Mouse (Mus musculus) right cerebral cortex, postnatal 10 days (tissue): Measurements from ENCODE around the gene Prdm2.

Source experiments
- DNase-seq, 2 experiments: peaks; one replicate each; pipeline ENCODE4 v3.0.0; 2021; ENCODE audit warnings: low spot score in 2 of 2

Gene Prdm2

GRCm38 (mm10) chr4:143212341-143213174, at the start of gene Prdm2:
Prdm2 (minus strand) TSS chr4:143212995.
- peak; percentile 70 to 77 for DNase-seq

GRCm38 (mm10) chr4:143259718-143260349, 47.0 kb upstream of the Prdm2 start:
- peak in 1 of 2 experiments; percentile 45 for DNase-seq

DNA sequence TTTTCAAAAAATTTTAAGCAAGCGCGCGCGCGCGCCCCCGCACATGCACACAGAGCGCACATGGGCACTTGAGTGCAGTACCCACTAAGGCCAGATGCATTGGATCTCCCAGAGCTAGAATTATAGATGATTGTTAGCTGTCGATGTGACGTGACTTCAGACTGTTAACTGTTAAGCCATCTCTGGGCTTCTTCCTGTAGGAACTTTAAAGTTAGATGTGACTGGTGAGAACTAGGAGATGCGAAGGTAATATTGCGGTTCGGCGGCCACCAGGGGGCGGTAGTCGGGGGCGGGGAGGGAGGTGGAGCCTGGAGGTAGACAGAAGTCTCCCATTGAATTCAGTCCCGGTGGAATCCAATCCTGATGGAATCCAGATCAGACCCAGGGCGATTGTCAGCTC, 45.7 kb upstream of the Prdm2 start:
- DNase-seq = peak; percentile 42 to 67

DNA sequence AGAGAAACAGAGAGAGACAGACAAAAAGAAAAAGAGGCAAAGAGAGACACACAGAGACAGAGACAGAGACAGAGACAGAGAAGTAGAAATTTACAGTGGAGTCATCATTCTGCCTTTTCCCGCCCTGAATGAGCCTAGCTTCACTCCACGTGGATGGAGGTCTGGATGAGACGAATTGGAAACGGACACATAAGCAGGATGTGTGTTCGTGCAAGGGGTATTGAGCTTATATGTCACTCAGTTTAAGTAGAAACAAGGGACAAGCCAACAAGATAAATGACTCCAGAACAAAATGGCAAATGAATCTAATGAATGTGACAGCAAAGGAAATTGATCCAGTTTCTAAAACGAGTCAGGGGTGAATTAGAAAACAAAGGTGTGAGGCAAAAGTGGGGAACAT, 45.2 kb upstream of the Prdm2 start:
- DNase-seq = no peak

GRCm38 (mm10) chr4:143255541-143255940, 42.7 kb upstream of the Prdm2 start:
- no peak for DNase-seq

- DNase-seq = no peak
These were observed 40.6 kb upstream of the Prdm2 start for GRCm38 (mm10) chr4:143253356-143253755.

DNA sequence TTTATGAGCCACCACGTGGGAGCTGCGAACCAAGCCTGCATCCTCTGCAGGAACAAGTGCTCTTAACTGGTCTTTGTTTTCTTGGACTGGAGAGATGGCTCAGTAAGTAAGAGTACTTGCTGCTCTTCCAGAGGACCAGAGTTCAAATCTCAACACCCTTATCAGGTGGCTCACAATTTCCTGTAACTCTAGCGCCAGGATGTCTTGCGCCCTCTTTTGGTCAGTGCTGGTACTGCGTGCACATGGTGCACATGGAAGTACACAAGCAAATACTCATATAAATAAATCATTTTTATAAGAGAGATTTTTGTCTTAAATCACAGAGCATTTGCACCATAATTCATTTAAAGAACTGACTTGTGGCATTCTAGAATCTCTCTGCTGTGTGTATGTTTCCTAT, 35.3 kb upstream of the Prdm2 start:
- no peak for DNase-seq

DNA sequence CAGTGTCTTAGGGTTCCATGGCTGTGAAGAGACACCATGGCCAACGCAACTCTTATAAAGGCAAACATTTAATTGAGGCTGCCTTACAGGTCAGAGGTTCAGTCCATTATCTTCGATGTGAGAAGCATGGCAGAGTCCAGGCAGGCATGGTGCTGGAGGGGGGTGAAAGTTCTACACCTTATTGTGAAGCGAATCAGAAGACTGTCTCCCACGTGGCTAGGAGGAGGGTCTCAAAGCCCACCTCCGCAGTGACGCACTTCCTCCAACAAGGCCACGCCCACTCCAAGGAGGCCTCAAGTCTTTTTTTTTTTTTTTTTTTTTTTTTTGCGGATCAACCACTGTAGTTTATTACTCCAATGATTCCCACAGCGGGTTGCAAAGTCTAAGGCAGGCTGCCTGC, 28.5 kb upstream of the Prdm2 start:
- DNase-seq = no peak

GRCm38 (mm10) chr4:143239615-143240201, 26.9 kb upstream of the Prdm2 start:
- no peak for DNase-seq

DNA sequence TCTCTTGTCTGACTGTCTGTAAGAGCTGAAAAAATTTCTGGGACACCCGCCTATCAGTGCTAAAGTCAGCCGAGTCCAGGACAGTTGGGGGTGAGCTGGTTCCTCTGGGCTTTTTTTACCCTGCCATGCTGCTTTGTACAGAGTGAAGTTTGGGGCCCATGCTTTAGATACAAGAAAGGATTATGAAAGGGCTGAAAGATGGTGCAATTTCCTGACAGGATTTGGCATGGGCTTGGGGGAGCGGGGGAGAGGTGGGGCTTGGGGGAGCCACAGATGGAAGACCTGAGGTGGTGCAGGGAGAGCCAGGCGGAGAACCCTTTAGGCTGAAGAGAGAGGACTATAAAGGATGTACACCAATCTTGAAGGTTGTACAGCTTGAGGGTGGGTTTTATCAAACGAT, 26.3 kb upstream of the Prdm2 start:
- no peak for DNase-seq

DNA sequence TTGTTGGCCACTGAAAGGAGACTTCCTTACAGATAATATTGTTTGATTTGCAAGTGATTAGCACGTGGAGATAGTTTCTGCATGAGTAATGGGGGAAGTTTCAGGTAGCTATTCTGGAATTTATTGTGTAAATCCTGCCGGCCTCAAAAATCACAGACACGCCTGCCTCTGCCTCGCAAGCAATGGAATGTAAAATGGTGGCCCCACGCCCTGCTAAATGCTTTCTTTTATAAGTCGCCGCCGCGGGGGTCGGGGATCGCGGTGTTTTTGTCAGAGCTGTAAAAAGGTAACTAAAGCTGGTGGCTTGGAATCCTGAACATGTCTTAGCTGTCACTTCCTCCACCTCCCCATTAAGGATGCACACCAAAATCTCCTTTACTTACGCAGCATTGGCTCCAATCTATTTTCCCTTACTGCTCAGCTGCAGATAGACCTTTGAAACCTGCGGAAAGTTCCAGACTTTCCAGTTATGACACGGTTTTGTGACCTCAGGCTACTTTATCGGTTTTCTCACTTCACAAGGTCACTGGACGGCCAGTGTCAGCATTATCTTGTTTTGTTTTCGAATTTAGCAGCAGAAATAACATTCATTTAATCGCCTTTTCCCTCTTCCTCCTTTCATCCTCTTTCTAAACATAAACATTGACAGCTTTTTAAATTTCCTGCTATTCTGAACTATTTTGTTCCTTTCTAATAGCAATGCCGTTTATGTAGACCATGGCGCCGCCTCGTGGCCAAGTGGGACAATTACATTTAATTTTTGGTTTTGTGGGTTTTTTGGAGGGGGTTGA, 25.6 kb upstream of the Prdm2 start:
- peak; percentile 44 to 63 for DNase-seq

DNA sequence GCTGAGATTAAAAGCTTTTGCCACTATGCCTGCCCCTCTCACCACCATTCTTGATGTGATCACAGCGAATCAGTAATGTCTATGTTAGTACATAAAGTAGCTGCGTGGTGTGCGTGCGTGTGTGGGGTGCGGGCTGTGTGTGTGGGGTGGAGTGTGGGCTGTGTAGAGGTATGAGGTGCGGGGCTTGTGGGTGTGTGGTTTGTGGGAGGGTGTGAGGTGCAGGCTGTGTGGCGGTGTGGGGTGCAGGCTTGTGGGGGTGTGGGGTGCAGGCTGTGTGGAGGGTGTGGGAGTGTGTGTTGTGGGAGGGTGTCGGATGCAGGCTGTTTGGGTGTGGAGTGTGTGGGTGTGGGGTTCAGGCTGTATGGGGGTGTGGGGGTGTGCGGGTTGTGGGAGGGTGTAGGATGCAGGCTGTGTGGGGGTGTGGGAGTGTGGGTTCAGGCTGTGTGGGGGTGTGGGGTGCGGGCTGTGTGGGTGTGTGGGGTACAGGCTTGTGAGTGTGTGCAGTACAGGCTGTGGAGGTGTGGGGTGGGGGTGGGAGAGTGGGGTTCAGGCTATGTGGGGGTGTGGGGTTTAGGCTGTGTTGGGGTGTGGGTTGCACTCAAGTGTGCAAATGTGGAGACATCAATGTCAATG, 19.1 kb upstream of the Prdm2 start:
- DNase-seq = no peak

- DNase-seq = no peak
These were observed 18.3 kb upstream of the Prdm2 start for GRCm38 (mm10) chr4:143231110-143231509.

DNA sequence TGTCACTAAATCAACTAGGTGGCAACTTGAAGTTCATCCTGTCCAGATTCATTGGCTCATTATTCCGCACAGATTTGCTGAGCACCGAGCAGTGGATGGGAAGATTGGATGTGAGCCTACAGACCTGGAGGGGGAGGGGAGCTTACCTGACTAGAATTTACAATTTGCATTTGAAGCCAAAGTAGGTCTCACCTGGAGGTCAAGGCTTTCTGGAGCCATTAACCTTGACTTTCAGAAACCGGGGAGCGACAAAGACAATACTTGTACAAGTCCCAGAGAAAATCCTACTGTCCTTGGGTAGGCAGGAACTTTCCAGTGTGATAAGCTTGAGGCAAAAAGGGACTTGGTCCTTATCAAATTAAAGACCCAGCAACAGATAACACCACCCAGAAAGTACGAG, 15.2 kb upstream of the Prdm2 start:
- no peak for DNase-seq

- no peak for DNase-seq
These were observed 13.1 kb upstream of the Prdm2 start for GRCm38 (mm10) chr4:143225886-143226285.

DNA sequence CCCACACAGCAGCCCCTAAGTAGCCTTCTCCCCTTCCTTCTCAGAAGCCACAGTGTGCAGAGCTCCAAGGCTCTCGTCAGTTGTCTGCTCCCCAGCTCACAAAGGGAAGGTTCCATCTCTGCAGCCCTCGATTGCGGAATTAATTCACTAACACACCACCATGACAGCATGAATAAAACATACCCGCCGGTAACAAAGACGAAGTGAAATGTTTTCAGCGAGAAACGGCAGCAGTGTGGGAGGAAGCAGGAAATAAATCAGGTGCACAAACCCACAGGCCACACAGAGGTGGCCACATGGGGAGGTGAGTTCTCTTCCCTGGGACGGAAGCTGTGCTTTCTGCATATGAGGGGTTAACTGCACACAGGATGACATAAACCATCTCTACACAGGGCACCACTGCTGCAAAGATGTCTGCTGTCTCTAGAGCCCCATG, 6.5 kb upstream of the Prdm2 start:
- no peak for DNase-seq

GRCm38 (mm10) chr4:143218858-143219257, 6.1 kb upstream of the Prdm2 start:
- no peak for DNase-seq

DNA sequence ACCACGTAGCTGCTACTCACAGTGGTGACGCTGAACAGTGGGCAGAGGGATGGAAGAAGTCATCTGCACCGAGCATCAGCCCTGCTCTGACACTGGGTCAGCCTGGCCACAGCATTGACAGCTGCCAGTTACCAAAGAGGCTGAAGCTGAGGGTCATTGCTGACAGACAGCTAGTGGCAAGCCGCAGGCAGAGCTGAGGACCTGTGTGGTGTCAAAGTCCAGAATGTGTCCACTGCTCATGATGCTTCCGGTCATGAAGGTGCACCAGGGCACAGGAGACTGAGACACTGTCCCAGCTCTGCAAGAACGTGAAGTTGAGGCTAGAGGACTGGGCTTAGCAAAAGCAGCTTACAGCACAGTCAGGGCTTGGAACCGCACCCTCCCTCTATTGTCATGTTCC, 4.4 kb upstream of the Prdm2 start:
- no peak for DNase-seq

DNA sequence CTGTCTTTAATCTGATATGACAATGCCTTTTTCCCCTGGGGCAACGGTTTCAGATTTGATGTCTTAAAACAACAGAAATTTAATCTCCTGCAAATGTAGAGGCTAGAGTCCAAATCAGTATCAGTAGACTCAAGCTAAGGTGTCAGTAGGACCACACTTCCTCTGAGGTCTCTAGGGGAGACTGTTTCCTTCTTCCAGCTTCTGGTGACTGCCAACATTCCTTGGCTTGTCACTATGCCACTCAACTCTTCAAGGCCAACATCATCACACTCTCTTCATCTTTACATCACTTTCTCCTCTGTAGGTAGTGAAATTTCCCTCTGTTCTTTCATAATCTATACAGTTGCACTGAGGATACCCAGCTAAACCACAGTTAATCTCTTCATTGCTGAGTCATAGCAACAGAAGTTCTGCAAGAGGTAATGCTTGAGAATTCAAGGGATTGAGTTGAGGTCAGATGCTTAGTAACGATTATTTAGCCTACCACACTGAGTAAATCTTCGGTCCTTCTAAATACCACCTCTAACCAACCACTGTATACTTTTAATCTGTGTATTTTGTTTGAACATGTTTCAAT, 1.5 kb upstream of the Prdm2 start:
- DNase-seq = no peak

DNA sequence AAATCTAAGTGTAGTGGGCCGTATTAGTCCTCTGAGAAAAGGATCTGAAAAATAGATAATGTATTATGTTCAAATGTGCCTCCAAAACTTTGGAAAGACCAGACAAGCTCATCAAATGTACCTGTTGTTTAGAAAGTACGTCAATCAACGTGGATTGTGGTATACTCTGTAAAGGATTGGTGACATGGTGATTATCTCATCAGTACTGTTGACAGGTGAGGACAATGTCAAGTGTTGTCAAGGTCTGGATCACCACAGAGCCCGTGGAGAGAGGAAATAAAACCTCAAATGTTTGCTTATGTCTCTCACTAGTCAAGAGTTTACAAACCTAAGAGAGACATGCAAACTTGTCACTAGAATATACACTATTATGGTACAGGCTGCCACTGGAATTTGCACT, 776 bp upstream of the Prdm2 start:
- DNase-seq = no peak

- DNase-seq = no peak
These were observed 332 bp upstream of the Prdm2 start for GRCm38 (mm10) chr4:143213175-143213479.
